Mouse (Mus musculus) megakaryocyte, embryonic 14.5 days (primary cell): ENCODE results near the gene 2310034G01Rik. TPM values are rescaled to one million over a fixed set of nuclear protein-coding genes. Genes with fewer than 3 reads are reported as not detected.

Experiments
- H3K27me3 ChIP-seq: replicated peaks from 2 replicates; pipeline ENCODE3; 2012; ENCODE audit warnings: inconsistent platforms
- H3K36me3 ChIP-seq: replicated peaks from 2 replicates; pipeline ENCODE3; 2012; ENCODE audit warnings: low read length, inconsistent platforms, mixed read lengths
- H3K4me1 ChIP-seq: 2 replicates; pipeline ENCODE4 v1.6.1; 2012; ENCODE audit warnings: inconsistent platforms
- H3K4me3 ChIP-seq: replicated peaks from 2 replicates; pipeline ENCODE3; 2012; ENCODE audit warnings: moderate library complexity, mild to moderate bottlenecking, inconsistent platforms
- H3K9me3 ChIP-seq: 2 replicates; pipeline ENCODE4 v1.6.1; 2012; ENCODE audit warnings: inconsistent platforms
- FLI1 ChIP-seq: IDR thresholded peaks from 2 replicates; pipeline ENCODE4 v1.6.1; 2012; ENCODE audit warnings: low read length, inconsistent platforms, mixed read lengths
- GATA1 ChIP-seq: IDR thresholded peaks from 3 replicates; pipeline ENCODE4 v1.6.1; 2012; ENCODE audit warnings: mixed read lengths, low read length, inconsistent platforms, borderline replicate concordance
- polyA plus RNA-seq: library from polyadenylated mRNA; stranded (reverse); fragments of >175 nt; gene quantifications from 2 replicates; pipeline ENCODE4 v1.2.3, GENCODE M21; 2012; ENCODE audit warnings: low replicate concordance; ENCODE audit not compliant: insufficient read depth

Gene 2310034G01Rik
- polyA plus RNA-seq, 1 experiment: 0.32 TPM

DNA sequence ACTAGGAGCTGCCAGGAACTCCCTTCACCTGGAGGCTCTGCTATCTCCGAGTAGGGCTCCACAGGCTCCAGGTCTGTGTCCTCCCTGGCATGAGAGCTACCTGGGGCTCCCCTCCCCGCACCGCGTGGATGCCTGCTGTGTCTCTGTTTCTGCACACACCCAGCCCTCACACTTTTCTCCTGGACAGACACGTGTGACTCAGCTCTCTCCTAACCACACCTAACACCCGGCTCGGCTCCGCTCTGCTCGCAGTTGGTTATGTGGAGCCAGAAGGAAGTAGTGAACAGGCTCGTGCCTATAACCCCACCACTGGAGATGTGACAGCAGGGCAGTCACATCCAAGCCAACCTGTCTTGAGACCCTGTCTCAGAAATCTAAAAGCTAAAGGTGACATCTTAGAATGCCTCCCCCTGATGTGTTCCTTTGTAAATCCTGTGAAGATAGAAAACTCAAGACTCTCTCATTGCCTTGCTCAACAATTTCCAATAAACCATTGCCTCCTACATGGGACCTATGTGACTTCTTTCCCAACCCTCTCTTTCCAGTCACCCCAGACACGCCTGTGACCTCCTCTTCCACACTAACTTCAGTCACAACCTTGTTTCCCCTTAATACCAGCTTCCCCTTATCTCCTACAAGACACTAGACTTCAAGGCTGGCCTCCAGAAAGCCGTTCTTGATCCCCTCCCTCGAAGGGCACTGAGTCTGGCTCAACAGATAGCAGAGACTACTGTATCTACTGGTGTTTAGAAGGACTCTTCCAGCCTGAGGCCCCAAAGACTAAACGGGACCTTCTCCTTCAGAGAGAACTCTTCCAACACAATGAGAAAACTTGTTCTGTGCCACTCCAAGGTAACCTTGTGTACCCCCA, 35.0 kb downstream of the 2310034G01Rik start:
- H3K27me3 ChIP-seq: peaks cover 79% of the 10 kb centered on the region
- peaks cover 35% of the 10 kb centered on the region for H3K36me3 ChIP-seq
- peak overlapping the region; percentile 38 for H3K4me3 ChIP-seq
- no peak for TF ChIP-seq FLI1
- TF ChIP-seq GATA1: no peak
- H3K9me3 ChIP-seq: no peaks in the 10 kb centered on the region
- H3K4me1 ChIP-seq: peaks cover 61% of the 10 kb centered on the region

DNA sequence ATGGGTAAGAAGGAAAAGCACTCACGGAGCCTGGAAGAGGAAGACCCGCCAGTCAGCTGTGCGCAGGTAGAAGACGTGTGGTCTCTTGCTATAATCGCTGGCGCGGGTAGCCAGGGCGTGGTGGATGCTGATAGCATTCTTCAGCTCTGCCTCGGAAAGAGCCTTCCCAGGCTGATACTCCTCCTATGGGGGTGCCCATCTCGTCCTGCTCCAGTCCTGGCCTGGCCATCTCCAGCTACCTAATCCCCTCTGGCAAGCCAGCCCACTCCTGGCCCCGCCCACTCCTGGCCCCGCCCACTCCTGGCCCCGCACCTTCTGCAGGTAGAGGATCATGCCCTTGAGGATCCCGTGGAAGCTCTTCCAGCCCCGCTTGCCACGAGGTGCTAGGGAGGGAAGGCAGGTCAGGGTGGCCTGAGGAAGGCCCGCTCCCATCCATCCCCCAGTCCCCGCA, 35.9 kb downstream of the 2310034G01Rik start:
- peak overlapping the region; percentile 38 for H3K4me3 ChIP-seq
- peaks cover 43% of the 10 kb centered on the region for H3K36me3 ChIP-seq
- peaks cover 75% of the 10 kb centered on the region for H3K27me3 ChIP-seq
- peaks cover 58% of the 10 kb centered on the region for H3K4me1 ChIP-seq
- TF ChIP-seq GATA1 (no peak), FLI1 (no peak)
- no peaks in the 10 kb centered on the region for H3K9me3 ChIP-seq

DNA sequence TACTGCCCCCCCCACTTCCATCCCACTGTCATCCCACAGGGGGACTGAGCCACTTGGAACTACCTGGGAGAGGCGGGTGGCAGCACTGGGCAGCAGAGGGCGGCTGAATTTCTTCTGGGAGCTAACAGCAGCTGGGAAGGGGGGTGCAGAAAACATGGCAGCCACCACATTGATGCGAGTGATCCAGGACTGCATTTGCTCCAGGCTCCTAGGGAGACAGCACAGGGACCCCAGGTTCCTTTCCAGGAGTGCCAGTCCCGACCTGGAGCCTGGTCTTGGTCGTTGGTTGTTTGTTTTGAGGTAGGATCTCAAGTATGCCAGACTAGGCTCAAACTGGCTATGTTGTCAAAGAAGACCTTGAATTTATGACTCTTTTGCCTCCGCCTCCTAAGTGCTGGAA, 36.5 kb downstream of the 2310034G01Rik start:
- H3K27me3 ChIP-seq: peaks cover 70% of the 10 kb centered on the region
- H3K4me1 ChIP-seq: peaks cover 58% of the 10 kb centered on the region
- no peaks in the 10 kb centered on the region for H3K9me3 ChIP-seq
- TF ChIP-seq GATA1: no peak
- no peak for TF ChIP-seq FLI1
- no peak overlapping the region for H3K4me3 ChIP-seq
- peaks cover 46% of the 10 kb centered on the region for H3K36me3 ChIP-seq

DNA sequence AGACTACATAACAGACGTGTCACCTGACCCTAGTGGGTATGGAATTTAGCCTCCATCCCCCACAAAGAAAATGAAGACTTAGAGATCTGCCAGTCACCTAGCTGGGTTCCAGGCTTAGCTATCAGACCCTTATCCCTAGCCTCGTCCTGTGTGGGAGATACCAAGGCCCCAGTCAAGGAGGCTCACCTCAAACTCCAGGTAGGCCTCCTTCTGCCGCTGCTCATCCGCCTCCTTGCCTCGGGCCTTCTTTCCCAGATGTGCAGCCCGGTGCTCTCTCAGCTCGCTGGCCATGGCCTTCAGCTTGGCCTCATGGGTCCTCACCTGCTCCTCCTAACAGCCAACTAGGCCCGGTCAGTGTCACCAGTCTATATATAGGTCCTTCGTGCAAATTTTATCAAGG, 37.0 kb downstream of the 2310034G01Rik start:
- peaks cover 58% of the 10 kb centered on the region for H3K4me1 ChIP-seq
- peaks cover 51% of the 10 kb centered on the region for H3K36me3 ChIP-seq
- TF ChIP-seq FLI1: no peak
- TF ChIP-seq GATA1: no peak

DNA sequence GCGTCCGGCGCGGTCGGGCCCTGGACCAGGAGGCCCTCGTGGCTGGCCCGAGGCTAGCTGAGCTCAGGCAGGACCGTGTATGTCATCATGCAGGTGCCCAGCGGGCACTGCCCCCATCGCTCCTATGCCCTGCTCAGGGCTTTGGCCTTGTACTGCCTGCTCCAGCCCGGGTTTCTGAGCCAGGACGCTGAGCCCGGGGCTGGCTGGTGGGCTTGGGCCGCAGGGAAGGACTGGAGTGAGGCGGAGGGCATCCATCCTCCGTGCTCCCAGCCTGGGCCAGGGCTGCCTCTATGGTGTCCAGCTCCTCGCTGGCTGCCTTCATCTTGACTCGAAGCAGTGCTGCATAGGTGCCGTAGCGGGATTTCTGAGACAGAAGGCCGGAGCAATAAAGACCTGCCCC, 37.5 kb downstream of the 2310034G01Rik start:
- H3K4me1 ChIP-seq: peaks cover 54% of the 10 kb centered on the region
- peaks cover 66% of the 10 kb centered on the region for H3K27me3 ChIP-seq
- TF ChIP-seq GATA1: no peak
- no peak for TF ChIP-seq FLI1
- H3K36me3 ChIP-seq: peaks cover 56% of the 10 kb centered on the region
- H3K9me3 ChIP-seq: no peaks in the 10 kb centered on the region
- H3K4me3 ChIP-seq: no peak overlapping the region

More for the DNA sequence above, 37.0 kb downstream of the 2310034G01Rik start:
- Histone ChIP-seq H3K4me3 (no peak overlapping the region), H3K27me3 (peaks cover 70% of the 10 kb centered on the region), H3K9me3 (no peaks in the 10 kb centered on the region)

DNA sequence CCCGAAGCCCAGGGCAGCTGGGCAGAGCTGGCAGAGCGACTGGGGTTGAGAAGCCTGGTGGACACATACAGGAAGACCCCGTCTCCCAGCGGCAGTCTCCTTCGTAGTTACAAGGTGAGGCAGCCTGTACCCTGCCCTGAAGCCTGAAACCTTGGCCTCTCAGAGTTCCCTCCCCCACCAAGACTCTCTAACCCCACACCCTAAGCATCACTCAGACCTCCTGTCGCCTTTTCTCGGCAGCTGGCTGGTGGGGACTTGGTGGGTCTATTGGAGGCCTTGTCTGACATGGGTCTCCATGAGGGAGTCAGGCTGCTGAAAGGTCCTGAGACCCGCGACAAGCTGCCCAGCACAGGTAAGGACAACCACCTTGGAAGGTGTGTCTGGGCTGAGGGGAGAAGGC, 38.8 kb downstream of the 2310034G01Rik start:
- TF ChIP-seq GATA1 (no peak), FLI1 (no peak)
- Histone ChIP-seq H3K27me3 (peaks cover 60% of the 10 kb centered on the region), H3K36me3 (peaks cover 66% of the 10 kb centered on the region), H3K4me1 (peaks cover 49% of the 10 kb centered on the region), H3K4me3 (no peak overlapping the region), H3K9me3 (no peaks in the 10 kb centered on the region)

DNA sequence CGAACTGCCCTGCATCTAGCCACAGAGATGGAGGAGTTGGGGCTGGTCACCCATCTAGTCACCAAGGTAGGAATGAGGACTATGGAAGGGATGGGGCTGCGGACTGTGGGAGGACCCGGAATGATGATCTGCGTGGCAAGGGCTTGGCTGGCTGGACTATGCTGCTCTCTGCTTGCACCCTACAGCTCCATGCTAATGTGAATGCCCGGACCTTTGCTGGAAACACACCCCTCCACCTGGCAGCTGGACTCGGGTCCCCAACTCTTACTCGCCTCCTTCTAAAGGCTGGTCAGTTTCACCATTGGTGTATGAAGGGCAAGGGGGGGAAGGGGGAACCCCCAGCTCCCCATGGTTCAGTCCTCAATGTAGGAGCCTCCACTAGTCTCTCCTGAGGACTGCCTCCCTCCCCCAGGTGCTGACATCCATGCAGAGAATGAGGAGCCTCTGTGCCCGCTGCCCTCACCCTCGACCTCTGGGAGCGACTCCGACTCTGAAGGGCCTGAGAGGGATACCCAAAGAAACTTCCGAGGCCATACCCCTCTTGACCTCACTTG, 39.7 kb downstream of the 2310034G01Rik start:
- no peak overlapping the region for H3K4me3 ChIP-seq
- no peaks in the 10 kb centered on the region for H3K9me3 ChIP-seq
- no peak for TF ChIP-seq GATA1
- TF ChIP-seq FLI1: no peak
- H3K27me3 ChIP-seq: peaks cover 51% of the 10 kb centered on the region
- peaks cover 66% of the 10 kb centered on the region for H3K36me3 ChIP-seq
- H3K4me1 ChIP-seq: peaks cover 46% of the 10 kb centered on the region

DNA sequence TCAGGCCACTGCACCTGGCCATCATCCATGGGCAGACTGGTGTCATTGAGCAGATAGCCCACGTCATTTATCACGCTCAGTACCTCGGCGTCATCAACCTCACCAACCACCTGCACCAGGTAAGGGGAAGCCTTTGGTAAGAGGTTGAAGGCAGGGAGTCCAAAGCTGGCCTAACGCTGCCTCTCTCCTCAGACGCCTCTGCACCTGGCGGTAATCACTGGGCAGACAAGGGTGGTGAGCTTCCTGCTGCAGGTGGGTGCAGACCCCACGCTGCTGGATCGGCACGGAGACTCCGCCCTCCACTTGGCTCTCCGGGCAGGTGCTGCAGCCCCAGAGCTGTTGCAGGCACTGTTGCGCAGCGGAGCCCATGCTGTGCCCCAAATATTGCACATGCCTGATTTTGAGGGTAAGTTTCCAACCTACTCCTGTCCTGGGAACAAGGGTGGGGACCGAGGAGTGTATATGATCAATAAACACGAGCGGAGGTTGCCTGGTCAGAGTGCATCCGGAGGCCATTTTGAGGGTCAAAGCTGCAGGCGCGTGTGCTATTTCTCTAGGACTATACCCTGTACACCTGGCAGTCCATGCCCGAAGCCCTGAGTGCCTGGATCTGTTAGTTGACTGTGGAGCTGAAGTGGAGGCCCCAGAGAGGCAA, 40.3 kb downstream of the 2310034G01Rik start:
- peaks cover 43% of the 10 kb centered on the region for H3K4me1 ChIP-seq
- TF ChIP-seq GATA1 (no peak), FLI1 (no peak)
- H3K4me3 ChIP-seq: peak overlapping the region; percentile 40
- no peaks in the 10 kb centered on the region for H3K9me3 ChIP-seq
- peaks cover 45% of the 10 kb centered on the region for H3K27me3 ChIP-seq
- H3K36me3 ChIP-seq: peaks cover 66% of the 10 kb centered on the region

DNA sequence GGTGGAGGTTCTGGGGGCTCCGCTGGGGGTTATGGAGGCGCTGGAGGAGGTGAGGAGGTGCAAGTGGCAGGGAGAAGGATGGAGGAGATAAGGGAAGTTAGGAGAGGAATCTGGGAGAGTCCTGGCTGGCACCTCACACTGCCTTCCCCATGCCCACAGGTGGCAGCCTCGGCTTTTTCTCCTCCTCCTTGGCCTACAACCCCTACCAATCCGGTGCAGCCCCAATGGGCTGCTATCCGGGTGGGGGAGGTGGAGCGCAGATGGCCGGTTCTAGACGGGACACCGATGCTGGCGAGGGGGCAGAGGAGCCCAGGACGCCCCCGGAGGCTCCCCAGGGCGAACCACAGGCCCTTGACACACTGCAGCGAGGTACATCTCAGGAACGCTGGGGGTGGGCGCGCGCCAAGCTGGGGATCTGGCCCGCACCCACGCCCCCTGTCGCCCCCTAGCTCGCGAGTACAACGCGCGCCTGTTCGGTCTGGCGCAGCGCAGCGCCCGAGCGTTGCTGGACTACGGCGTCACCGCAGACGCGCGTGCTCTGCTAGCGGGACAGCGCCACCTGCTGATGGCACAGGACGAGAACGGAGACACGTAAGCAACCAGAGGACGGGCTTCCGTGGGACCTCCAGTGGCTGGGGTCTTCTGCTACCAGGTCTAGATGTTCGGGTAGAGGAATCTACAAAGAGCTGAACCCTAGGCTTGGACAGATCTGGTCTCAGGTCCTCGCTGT, 41.2 kb downstream of the 2310034G01Rik start:
- H3K9me3 ChIP-seq: no peaks in the 10 kb centered on the region
- no peak for TF ChIP-seq FLI1
- no peak for TF ChIP-seq GATA1
- peaks cover 38% of the 10 kb centered on the region for H3K4me1 ChIP-seq
- H3K27me3 ChIP-seq: peaks cover 36% of the 10 kb centered on the region
- H3K4me3 ChIP-seq: peak overlapping the region; percentile 86
- peaks cover 66% of the 10 kb centered on the region for H3K36me3 ChIP-seq
